Mouse (Mus musculus) bone marrow, adult 2 months (tissue): ENCODE results near the gene Gcfc2.

Experiments used
- CTCF ChIP-seq: fragments of 200-500 bp; IDR thresholded peaks from 2 replicates; pipeline ENCODE4 v1.5.1; 2011; ENCODE audit warnings: low read length, control low read depth; ENCODE audit not compliant: control insufficient read depth, insufficient read depth
- POLR2A ChIP-seq: fragments of 200-500 bp; IDR thresholded peaks from 2 replicates; pipeline ENCODE4 v1.6.1; 2011; ENCODE audit warnings: low read depth, mild to moderate bottlenecking, control low read depth, low read length, borderline replicate concordance; ENCODE audit not compliant: control insufficient read depth

DNA sequence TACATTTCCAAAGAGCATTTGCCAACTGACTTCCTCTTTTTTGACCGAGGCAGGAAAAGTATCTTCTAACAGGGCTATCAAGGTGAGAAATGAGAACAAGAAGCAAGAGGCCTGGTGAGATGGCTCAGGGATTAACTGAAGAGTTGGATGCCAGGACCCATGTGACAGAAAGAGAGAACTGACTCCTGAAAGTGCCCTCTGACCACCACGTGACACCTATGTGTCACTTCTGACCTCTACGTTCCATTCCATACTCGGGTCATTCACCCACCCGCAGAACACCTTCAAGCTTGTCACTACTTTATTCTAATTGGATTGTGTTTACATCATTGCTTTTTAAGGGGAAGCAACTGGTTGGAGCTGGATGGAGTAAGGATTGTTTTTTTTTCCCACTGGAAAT, 63.1 kb downstream of the Gcfc2 start:
- TF ChIP-seq POLR2A (no peak), CTCF (no peak)
